Mouse (Mus musculus): Measurements from ENCODE around the gene Gatm. TPM values are rescaled to one million over a fixed set of nuclear protein-coding genes. Genes with fewer than 3 reads are reported as not detected.

Gatm gene
- polyA plus RNA-seq, 1 experiment from 2014 or later: 8.7 TPM

- DNase-seq (ENCODE audit: low spot score) (no peak), ATAC-seq (ENCODE audit: insufficient number of reproducible peaks, low FRiP score, low TSS enrichment, low read depth) (no peak)
- H3K4me3 ChIP-seq (ENCODE audit: low read depth, low read length): no peak overlapping the region
- H3K4me2 ChIP-seq (ENCODE audit: low read depth, severe bottlenecking): no peak overlapping the region
- H3K36me3 ChIP-seq (ENCODE audit: control insufficient read depth, insufficient read depth, low read length): no peaks in the 10 kb centered on the region
- 69% methylated on average over 8 of the region's 9 CpGs for WGBS
- no peak overlapping the region for H3K27ac ChIP-seq (replicated peaks; ENCODE audit: low read depth, low read length)
- H3K27me3 ChIP-seq (ENCODE audit: control insufficient read depth, insufficient read depth, low read length): no peaks in the 10 kb centered on the region
- H3K9me3 ChIP-seq (ENCODE audit: control insufficient read depth, low read length): no peaks in the 10 kb centered on the region
- no peaks in the 10 kb centered on the region for H3K4me1 ChIP-seq (ENCODE audit: control insufficient read depth, insufficient read depth, low read length)
- H3K9ac ChIP-seq (ENCODE audit: low read length): no peak overlapping the region
Measured at GRCm38 (mm10) chr2:122621337-122622110, 10.4 kb upstream of the Gatm start.

GRCm38 (mm10) chr2:122618719-122619118, 7.6 kb upstream of the Gatm start:
- H3K27me3 ChIP-seq (ENCODE audit: control insufficient read depth, insufficient read depth, low read length): no peaks in the 10 kb centered on the region
- H3K4me3 ChIP-seq (ENCODE audit: low read depth, low read length): no peak overlapping the region
- no peaks in the 10 kb centered on the region for H3K9me3 ChIP-seq (ENCODE audit: control insufficient read depth, low read length)
- H3K36me3 ChIP-seq (ENCODE audit: control insufficient read depth, insufficient read depth, low read length): no peaks in the 10 kb centered on the region
- no peaks in the 10 kb centered on the region for H3K4me1 ChIP-seq (ENCODE audit: control insufficient read depth, insufficient read depth, low read length)
- no peak overlapping the region for H3K27ac ChIP-seq (replicated peaks; ENCODE audit: low read depth, low read length)
- DNase-seq (ENCODE audit: low spot score) (no peak), ATAC-seq (ENCODE audit: insufficient number of reproducible peaks, low FRiP score, low TSS enrichment, low read depth) (no peak)
- H3K4me2 ChIP-seq (ENCODE audit: low read depth, severe bottlenecking): no peak overlapping the region
- H3K9ac ChIP-seq (ENCODE audit: low read length): no peak overlapping the region
- WGBS: 73% methylated on average over 4 of the region's 4 CpGs

GRCm38 (mm10) chr2:122617792-122618191, 6.7 kb upstream of the Gatm start:
- no peak overlapping the region for H3K27ac ChIP-seq (replicated peaks; ENCODE audit: low read depth, low read length)
- ATAC-seq (ENCODE audit: insufficient number of reproducible peaks, low FRiP score, low TSS enrichment, low read depth) (no peak), DNase-seq (ENCODE audit: low spot score) (no peak)
- H3K9me3 ChIP-seq (ENCODE audit: control insufficient read depth, low read length): no peaks in the 10 kb centered on the region
- WGBS: 85% methylated on average over 6 of the region's 6 CpGs
- no peak overlapping the region for H3K4me3 ChIP-seq (ENCODE audit: low read depth, low read length)
- no peak overlapping the region for H3K4me2 ChIP-seq (ENCODE audit: low read depth, severe bottlenecking)
- no peak overlapping the region for H3K9ac ChIP-seq (ENCODE audit: low read length)
- no peaks in the 10 kb centered on the region for H3K4me1 ChIP-seq (ENCODE audit: control insufficient read depth, insufficient read depth, low read length)
- H3K27me3 ChIP-seq (ENCODE audit: control insufficient read depth, insufficient read depth, low read length): no peaks in the 10 kb centered on the region
- no peaks in the 10 kb centered on the region for H3K36me3 ChIP-seq (ENCODE audit: control insufficient read depth, insufficient read depth, low read length)

GRCm38 (mm10) chr2:122616237-122616636, 5.1 kb upstream of the Gatm start:
- Histone ChIP-seq H3K4me3 (ENCODE audit: low read depth, low read length) (no peak overlapping the region), H3K9ac (ENCODE audit: low read length) (no peak overlapping the region), H3K27ac (replicated peaks; ENCODE audit: low read depth, low read length) (no peak overlapping the region), H3K4me2 (ENCODE audit: low read depth, severe bottlenecking) (no peak overlapping the region), H3K36me3 (ENCODE audit: control insufficient read depth, insufficient read depth, low read length) (no peaks in the 10 kb centered on the region), H3K4me1 (ENCODE audit: control insufficient read depth, insufficient read depth, low read length) (no peaks in the 10 kb centered on the region), H3K9me3 (ENCODE audit: control insufficient read depth, low read length) (no peaks in the 10 kb centered on the region), H3K27me3 (ENCODE audit: control insufficient read depth, insufficient read depth, low read length) (no peaks in the 10 kb centered on the region)
- DNase-seq (ENCODE audit: low spot score): no peak
- ATAC-seq (ENCODE audit: insufficient number of reproducible peaks, low FRiP score, low TSS enrichment, low read depth): no peak
- 80% methylated on average over 6 of the region's 6 CpGs for WGBS

- Histone ChIP-seq H3K9me3 (ENCODE audit: control insufficient read depth, low read length) (no peaks in the 10 kb centered on the region), H3K9ac (ENCODE audit: low read length) (no peak overlapping the region), H3K4me2 (ENCODE audit: low read depth, severe bottlenecking) (no peak overlapping the region; the same call in 1 of the 2 replicates), H3K36me3 (ENCODE audit: control insufficient read depth, insufficient read depth, low read length) (no peaks in the 10 kb centered on the region), H3K27me3 (ENCODE audit: control insufficient read depth, insufficient read depth, low read length) (0 out of 2 replicates have a peak, but pooled peaks cover 6% of the 10 kb centered on the region), H3K4me1 (ENCODE audit: control insufficient read depth, insufficient read depth, low read length) (no peaks in the 10 kb centered on the region), H3K4me3 (ENCODE audit: low read depth, low read length) (no peak overlapping the region), H3K27ac (replicated peaks; ENCODE audit: low read depth, low read length) (no peak overlapping the region)
- no peak for DNase-seq (ENCODE audit: low spot score)
- ATAC-seq (ENCODE audit: insufficient number of reproducible peaks, low FRiP score, low TSS enrichment, low read depth): no peak
- 90% methylated on average over 4 of the region's 4 CpGs for WGBS
Measured at GRCm38 (mm10) chr2:122611654-122611973, 511 bp upstream of the Gatm start.

GRCm38 (mm10) chr2:122608820-122609219, 2.3 kb downstream of the Gatm start:
- H3K4me2 ChIP-seq (ENCODE audit: low read depth, severe bottlenecking): no peak overlapping the region
- no peaks in the 10 kb centered on the region for H3K9me3 ChIP-seq (ENCODE audit: control insufficient read depth, low read length)
- no peak overlapping the region for H3K4me3 ChIP-seq (ENCODE audit: low read depth, low read length)
- no peaks in the 10 kb centered on the region for H3K36me3 ChIP-seq (ENCODE audit: control insufficient read depth, insufficient read depth, low read length)
- no peak for ATAC-seq (ENCODE audit: insufficient number of reproducible peaks, low FRiP score, low TSS enrichment, low read depth)
- no peak overlapping the region for H3K27ac ChIP-seq (replicated peaks; ENCODE audit: low read depth, low read length)
- H3K27me3 ChIP-seq (ENCODE audit: control insufficient read depth, insufficient read depth, low read length): 0 out of 2 replicates have a peak, but pooled peaks cover 6% of the 10 kb centered on the region
- DNase-seq (ENCODE audit: low spot score): no peak
- no peak overlapping the region for H3K9ac ChIP-seq (ENCODE audit: low read length)
- WGBS: 82% methylated on average over 9 of the region's 9 CpGs
- no peaks in the 10 kb centered on the region for H3K4me1 ChIP-seq (ENCODE audit: control insufficient read depth, insufficient read depth, low read length)

- no peaks in the 10 kb centered on the region for H3K36me3 ChIP-seq (ENCODE audit: control insufficient read depth, insufficient read depth, low read length)
- H3K4me2 ChIP-seq (ENCODE audit: low read depth, severe bottlenecking): no peak overlapping the region
- H3K4me3 ChIP-seq (ENCODE audit: low read depth, low read length): no peak overlapping the region
- H3K9ac ChIP-seq (ENCODE audit: low read length): no peak overlapping the region
- ATAC-seq (ENCODE audit: insufficient number of reproducible peaks, low FRiP score, low TSS enrichment, low read depth) (no peak), DNase-seq (ENCODE audit: low spot score) (no peak)
- H3K27ac ChIP-seq (replicated peaks; ENCODE audit: low read depth, low read length): no peak overlapping the region
- no peaks in the 10 kb centered on the region for H3K4me1 ChIP-seq (ENCODE audit: control insufficient read depth, insufficient read depth, low read length)
- H3K9me3 ChIP-seq (ENCODE audit: control insufficient read depth, low read length): no peaks in the 10 kb centered on the region
- 87% methylated on average over 5 of the region's 5 CpGs for WGBS
- H3K27me3 ChIP-seq (ENCODE audit: control insufficient read depth, insufficient read depth, low read length): 0 out of 2 replicates have a peak, but pooled peaks cover 3% of the 10 kb centered on the region
Measured at GRCm38 (mm10) chr2:122605829-122606228, 5.3 kb downstream of the Gatm start.

GRCm38 (mm10) chr2:122601354-122601753, 9.7 kb downstream of the Gatm start:
- Histone ChIP-seq H3K4me2 (ENCODE audit: low read depth, severe bottlenecking) (no peak overlapping the region), H3K9ac (ENCODE audit: low read length) (no peak overlapping the region), H3K9me3 (ENCODE audit: control insufficient read depth, low read length) (no peaks in the 10 kb centered on the region), H3K27ac (replicated peaks; ENCODE audit: low read depth, low read length) (no peak overlapping the region), H3K27me3 (ENCODE audit: control insufficient read depth, insufficient read depth, low read length) (no peaks in the 10 kb centered on the region), H3K4me3 (ENCODE audit: low read depth, low read length) (no peak overlapping the region), H3K36me3 (ENCODE audit: control insufficient read depth, insufficient read depth, low read length) (no peaks in the 10 kb centered on the region), H3K4me1 (ENCODE audit: control insufficient read depth, insufficient read depth, low read length) (no peaks in the 10 kb centered on the region)
- 80% methylated on average over 2 of the region's 2 CpGs for WGBS
- DNase-seq (ENCODE audit: low spot score) (no peak), ATAC-seq (ENCODE audit: insufficient number of reproducible peaks, low FRiP score, low TSS enrichment, low read depth) (no peak)

GRCm38 (mm10) chr2:122599736-122600135, 11.4 kb downstream of the Gatm start:
- DNase-seq (ENCODE audit: low spot score) (no peak), ATAC-seq (ENCODE audit: insufficient number of reproducible peaks, low FRiP score, low TSS enrichment, low read depth) (no peak)
- no peak overlapping the region for H3K9ac ChIP-seq (ENCODE audit: low read length)
- H3K9me3 ChIP-seq (ENCODE audit: control insufficient read depth, low read length): no peaks in the 10 kb centered on the region
- no peak overlapping the region for H3K4me2 ChIP-seq (ENCODE audit: low read depth, severe bottlenecking)
- 76% methylated on average over 2 of the region's 2 CpGs for WGBS
- no peaks in the 10 kb centered on the region for H3K36me3 ChIP-seq (ENCODE audit: control insufficient read depth, insufficient read depth, low read length)
- no peaks in the 10 kb centered on the region for H3K4me1 ChIP-seq (ENCODE audit: control insufficient read depth, insufficient read depth, low read length)
- H3K27me3 ChIP-seq (ENCODE audit: control insufficient read depth, insufficient read depth, low read length): no peaks in the 10 kb centered on the region
- no peak overlapping the region for H3K4me3 ChIP-seq (ENCODE audit: low read depth, low read length)
- H3K27ac ChIP-seq (replicated peaks; ENCODE audit: low read depth, low read length): no peak overlapping the region

Data from limb, embryonic 11.5 days (tissue).